Mouse (Mus musculus) liver, postnatal 0 days (tissue): Measurements from ENCODE around the gene Asb14. TPM values are rescaled to one million over a fixed set of nuclear protein-coding genes. Genes with fewer than 3 reads are reported as not detected.

ENCODE experiments used
- ATAC-seq: fragments of 200-750 bp; cut with Nextera tagmentation; 2 replicates; pipeline ENCODE4 v1.8.0; 2017; ENCODE audit warnings: mild to moderate bottlenecking, moderate library complexity
- DNase-seq: peaks from one replicate; pipeline ENCODE4 v3.0.0-alpha.2; 2016
- H3K27ac ChIP-seq: fragments of 300-500 bp; sonication (generic); 2 replicates; pipeline ENCODE4 v1.5.1; 2014; ENCODE audit warnings: antibody characterized with exemption, moderate library complexity, mild to moderate bottlenecking, low read depth
- H3K27me3 ChIP-seq: fragments of 300-500 bp; sonication (generic); 2 replicates; pipeline ENCODE4 v1.6.1; 2014; ENCODE audit warnings: low read length, control low read depth, mixed read lengths; ENCODE audit not compliant: insufficient read depth
- H3K36me3 ChIP-seq: fragments of 300-500 bp; sonication (generic); replicated peaks from 2 replicates; pipeline ENCODE4 v1.6.1; 2014; ENCODE audit warnings: mild to moderate bottlenecking, control low read depth, low read length, moderate library complexity, mixed read lengths; ENCODE audit not compliant: insufficient read depth
- H3K4me1 ChIP-seq: fragments of 300-500 bp; sonication (generic); 2 replicates; pipeline ENCODE4 v1.6.1; 2014; ENCODE audit warnings: antibody characterized with exemption, mild to moderate bottlenecking, control low read depth; ENCODE audit not compliant: insufficient read depth
- H3K4me2 ChIP-seq: fragments of 300-500 bp; sonication (generic); 2 replicates; pipeline ENCODE4 v1.6.1; 2014; ENCODE audit warnings: low read depth, mild to moderate bottlenecking, low read length, moderate library complexity, mixed read lengths
- H3K4me3 ChIP-seq: fragments of 300-500 bp; sonication (generic); 2 replicates; pipeline ENCODE4 v1.5.1; 2014; ENCODE audit warnings: low read depth, low read length
- H3K9ac ChIP-seq: fragments of 300-500 bp; sonication (generic); replicated peaks from 2 replicates; pipeline ENCODE4 v1.6.1; 2014; ENCODE audit warnings: mild to moderate bottlenecking, moderate library complexity
- H3K9me3 ChIP-seq: fragments of 300-500 bp; sonication (generic); 2 replicates; pipeline ENCODE4 v1.6.1; 2016; ENCODE audit warnings: mild to moderate bottlenecking, control low read depth, low read length, mixed read lengths
- CTCF ChIP-seq: sonication (generic); IDR thresholded peaks from 2 replicates; pipeline ENCODE4 v1.5.1; 2016; ENCODE audit warnings: antibody characterized with exemption, low read depth
- EP300 ChIP-seq: IDR thresholded peaks from 2 replicates; pipeline ENCODE4 v1.6.1; 2016; ENCODE audit warnings: antibody characterized with exemption, low read depth, mild to moderate bottlenecking
- WGBS: fragments of 180-500 bp; shearing (Covaris S2); extraction: QIAGEN DNeasy Blood & Tissue Kit; methylation state at CpG from one replicate; pipeline ENCODE4 v1.1.7; 2014; ENCODE audit not compliant: insufficient replicate concordance; 5-methylcytosine and 5-hydroxymethylcytosine counted together
- polyA plus RNA-seq: library from polyadenylated mRNA; unstranded; fragments of >200 nt; fragmentation: Nextera tagmentation; extraction: Ambion mirVana; gene quantifications from 2 replicates; pipeline ENCODE4 v1.2.1, GENCODE M21; 2015

The Asb14 gene
- polyA plus RNA-seq, 1 experiment from 2014 or later: not detected

DNA sequence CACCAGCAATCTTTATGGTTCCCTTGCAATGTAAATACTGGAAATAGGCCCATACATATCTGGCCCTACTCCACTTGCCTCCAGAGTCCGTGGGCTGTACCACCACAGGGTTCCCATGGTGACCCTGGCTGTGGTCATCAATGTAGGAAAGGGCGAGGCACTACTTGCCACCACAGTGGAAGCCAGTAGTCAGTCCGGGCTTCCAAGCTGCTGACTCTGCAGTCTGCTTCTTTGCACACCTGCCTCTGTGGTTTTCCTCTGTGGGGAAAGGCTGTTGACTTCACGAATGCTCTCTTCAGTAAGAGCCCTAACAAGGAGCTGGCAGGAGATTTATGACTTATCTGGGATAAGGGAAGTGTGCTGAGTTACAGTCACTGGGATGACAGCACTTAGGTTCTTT, 15.6 kb upstream of the Asb14 start:
- Histone ChIP-seq H3K9ac (no peak overlapping the region), H3K4me3 (no peak overlapping the region), H3K4me1 (no peaks in the 10 kb centered on the region), H3K9me3 (no peaks in the 10 kb centered on the region), H3K36me3 (no peaks in the 10 kb centered on the region), H3K4me2 (no peak overlapping the region), H3K27me3 (no peaks in the 10 kb centered on the region), H3K27ac (no peak overlapping the region)
- DNase-seq (no peak), ATAC-seq (no peak)
- TF ChIP-seq CTCF (no peak), EP300 (no peak)
- WGBS: 20% methylated on average over 4 of the region's 4 CpGs

DNA sequence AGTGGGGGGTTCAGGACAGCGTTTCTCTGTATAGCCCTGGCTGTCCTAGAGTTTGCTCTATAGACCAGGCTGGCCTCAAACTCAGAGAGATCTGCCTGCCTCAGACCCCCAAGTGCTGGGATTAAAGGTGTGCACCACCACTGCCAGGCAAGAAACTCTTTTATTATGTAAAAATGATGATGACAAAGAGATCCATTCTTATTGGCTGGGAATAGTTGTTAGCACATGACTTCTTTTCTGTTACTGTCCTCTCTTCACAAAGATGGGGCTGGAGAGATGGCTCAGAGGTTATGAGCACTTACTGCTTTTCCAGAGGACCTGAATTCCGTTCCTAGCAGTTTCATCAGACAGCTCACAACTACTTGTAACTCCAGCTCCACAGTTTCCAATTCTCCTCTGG, 14.4 kb upstream of the Asb14 start:
- H3K9me3 ChIP-seq: no peaks in the 10 kb centered on the region
- H3K4me1 ChIP-seq: no peaks in the 10 kb centered on the region
- no peak overlapping the region for H3K4me3 ChIP-seq
- H3K36me3 ChIP-seq: no peaks in the 10 kb centered on the region
- H3K27me3 ChIP-seq: no peaks in the 10 kb centered on the region
- H3K27ac ChIP-seq: no peak overlapping the region
- no peak overlapping the region for H3K9ac ChIP-seq
- ATAC-seq (no peak), DNase-seq (no peak)
- no peak overlapping the region for H3K4me2 ChIP-seq
- 69% methylated on average over 2 of the region's 2 CpGs for WGBS
- TF ChIP-seq EP300: no peak
- TF ChIP-seq CTCF: no peak

DNA sequence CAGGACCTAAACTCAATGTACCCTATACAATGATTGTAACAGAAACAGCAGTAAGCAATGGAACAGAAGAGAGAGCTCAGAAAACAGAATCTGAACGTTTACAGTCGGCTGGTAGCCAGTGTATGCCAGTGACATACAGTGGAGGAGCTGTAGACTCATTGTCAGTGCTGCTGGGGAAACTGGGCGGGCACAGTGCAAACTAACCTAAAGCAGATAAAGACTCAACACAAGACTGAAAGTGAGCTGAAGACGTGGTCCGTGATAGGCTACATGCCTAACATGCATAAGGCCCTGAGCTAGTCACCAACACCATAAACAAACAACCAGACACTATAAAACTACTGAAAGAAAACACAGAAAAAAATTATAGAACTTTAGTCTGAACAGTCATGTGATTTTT, 12.7 kb upstream of the Asb14 start:
- Histone ChIP-seq H3K27ac (no peak overlapping the region), H3K9me3 (no peaks in the 10 kb centered on the region), H3K36me3 (no peaks in the 10 kb centered on the region), H3K4me3 (no peak overlapping the region), H3K4me2 (no peak overlapping the region), H3K27me3 (no peaks in the 10 kb centered on the region), H3K4me1 (no peaks in the 10 kb centered on the region), H3K9ac (no peak overlapping the region)
- DNase-seq (no peak), ATAC-seq (no peak)
- WGBS: 59% methylated on average over 5 of the region's 5 CpGs
- no peak for TF ChIP-seq CTCF
- no peak for TF ChIP-seq EP300

DNA sequence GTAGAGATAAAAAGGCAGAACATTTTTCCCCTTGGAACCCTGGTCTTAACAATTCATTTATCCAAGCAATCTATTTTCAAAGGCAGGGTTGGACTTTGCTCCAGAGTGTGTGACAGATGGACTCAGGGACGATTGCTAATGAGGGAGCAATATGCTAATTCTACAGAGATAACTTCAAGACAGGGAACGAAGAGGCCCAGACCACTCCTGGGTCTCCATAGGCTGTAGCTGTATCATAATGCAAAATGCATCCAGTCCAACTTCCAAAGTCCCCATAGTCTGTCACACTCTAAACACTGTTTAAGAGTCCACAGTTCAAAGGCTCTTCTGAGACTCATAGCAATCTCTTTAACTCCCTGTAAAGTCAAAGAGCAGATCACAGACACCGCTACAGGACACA, 7.1 kb upstream of the Asb14 start:
- Histone ChIP-seq H3K27me3 (no peaks in the 10 kb centered on the region), H3K4me2 (no peak overlapping the region), H3K9ac (no peak overlapping the region), H3K27ac (no peak overlapping the region), H3K9me3 (no peaks in the 10 kb centered on the region), H3K36me3 (no peaks in the 10 kb centered on the region), H3K4me1 (no peaks in the 10 kb centered on the region; the same call in 1 of the 2 replicates), H3K4me3 (no peak overlapping the region)
- ATAC-seq: no peak
- TF ChIP-seq CTCF (no peak), EP300 (no peak)
- 52% methylated on average over 3 of the region's 3 CpGs for WGBS
- DNase-seq: no peak

DNA sequence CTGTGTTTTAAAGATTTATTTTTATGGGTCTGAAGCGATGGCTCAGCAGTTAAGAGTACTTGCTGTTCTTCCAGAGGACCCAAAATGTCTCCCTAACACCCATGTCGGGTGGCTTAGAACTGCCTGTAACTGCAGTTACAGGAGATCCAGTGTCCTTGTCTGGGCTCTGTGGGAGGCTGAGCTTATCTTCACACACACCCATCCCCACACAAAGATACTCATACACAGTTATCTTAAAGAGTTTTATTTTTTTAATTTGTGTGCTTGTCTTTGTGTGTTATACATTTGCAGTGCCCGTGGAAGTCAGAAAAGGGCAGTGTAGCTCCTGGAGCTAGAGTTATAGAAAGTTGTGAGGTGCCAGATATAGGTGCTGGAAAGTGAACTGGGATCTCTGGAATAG, 3.6 kb upstream of the Asb14 start:
- H3K9ac ChIP-seq: no peak overlapping the region
- DNase-seq: no peak
- no peaks in the 10 kb centered on the region; the same call in 1 of the 2 replicates for H3K4me1 ChIP-seq
- no peak overlapping the region for H3K4me2 ChIP-seq
- H3K9me3 ChIP-seq: no peaks in the 10 kb centered on the region
- H3K4me3 ChIP-seq: no peak overlapping the region
- no peaks in the 10 kb centered on the region for H3K36me3 ChIP-seq
- H3K27me3 ChIP-seq: no peaks in the 10 kb centered on the region
- H3K27ac ChIP-seq: no peak overlapping the region
- ATAC-seq: no peak
- no peak for TF ChIP-seq CTCF
- no peak for TF ChIP-seq EP300
- WGBS: 55% methylated on average over 3 of the region's 3 CpGs

DNA sequence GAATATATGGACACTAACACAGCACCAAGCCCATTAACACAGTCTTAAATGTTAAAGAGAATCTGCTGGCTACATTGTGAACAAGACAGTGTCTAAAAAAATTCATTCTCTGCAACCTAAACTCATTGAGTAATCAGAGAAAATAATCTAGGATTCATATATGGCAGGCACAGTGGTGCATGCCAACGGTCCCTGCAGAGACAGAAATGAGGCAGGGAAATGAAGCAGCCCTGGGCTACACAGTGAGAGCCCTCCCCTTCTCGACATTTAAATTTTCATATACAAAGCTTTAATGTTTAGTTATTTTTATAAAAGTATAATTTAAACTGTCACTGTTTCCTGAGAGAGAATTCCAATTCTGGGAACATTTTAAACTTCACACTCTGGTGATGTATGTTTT, 5.1 kb downstream of the Asb14 start:
- ATAC-seq (no peak), DNase-seq (no peak)
- Histone ChIP-seq H3K9me3 (no peaks in the 10 kb centered on the region), H3K27ac (no peak overlapping the region), H3K4me1 (no peaks in the 10 kb centered on the region), H3K4me3 (no peak overlapping the region), H3K27me3 (no peaks in the 10 kb centered on the region), H3K9ac (no peak overlapping the region), H3K4me2 (no peak overlapping the region), H3K36me3 (no peaks in the 10 kb centered on the region)
- TF ChIP-seq CTCF (no peak), EP300 (no peak)
- 79% methylated on average over 2 of the region's 2 CpGs for WGBS

DNA sequence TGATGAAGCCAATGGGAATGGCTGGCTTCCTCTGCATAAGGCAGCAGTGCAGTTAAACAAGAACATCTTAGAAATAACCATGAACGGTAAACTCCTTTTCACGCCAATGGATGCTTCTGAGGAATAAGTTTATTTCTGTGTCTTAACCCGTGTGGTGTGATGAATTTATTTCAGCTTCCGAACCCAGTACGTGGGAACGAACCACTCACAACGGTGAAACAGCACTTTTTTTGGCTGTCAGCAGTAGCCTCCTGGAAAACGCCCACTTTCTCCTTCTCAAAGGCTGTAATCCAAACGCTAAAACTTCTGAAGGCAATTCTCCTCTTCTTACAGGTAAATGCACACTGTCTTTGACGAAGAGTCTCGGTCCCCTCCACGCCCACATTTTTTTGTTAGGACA, 6.5 kb downstream of the Asb14 start:
- no peak overlapping the region for H3K27ac ChIP-seq
- DNase-seq (no peak), ATAC-seq (no peak)
- H3K4me1 ChIP-seq: no peaks in the 10 kb centered on the region
- no peaks in the 10 kb centered on the region for H3K9me3 ChIP-seq
- no peaks in the 10 kb centered on the region for H3K27me3 ChIP-seq
- H3K36me3 ChIP-seq: no peaks in the 10 kb centered on the region
- H3K9ac ChIP-seq: no peak overlapping the region
- WGBS: 80% methylated on average over 12 of the region's 12 CpGs
- H3K4me3 ChIP-seq: no peak overlapping the region
- TF ChIP-seq CTCF: no peak
- TF ChIP-seq EP300: no peak
- H3K4me2 ChIP-seq: no peak overlapping the region
